Mouse (Mus musculus) CD8-positive naive resting alpha-beta T cell, adult 2 months (primary cell): ENCODE measurements around the gene 3830406C13Rik.

Experiments
- DNase-seq, 2 experiments: peaks; one replicate each; pipeline ENCODE4 v3.0.0; 2022; ENCODE audit warnings: low read depth in 2 of 2, low spot score in 2 of 2

3830406C13Rik gene

GRCm38 (mm10) chr14:12342458-12343131, 58.6 kb downstream of the 3830406C13Rik start:
- DNase-seq: no peak

- DNase-seq: no peak
Measured at GRCm38 (mm10) chr14:12343451-12343941, 59.5 kb downstream of the 3830406C13Rik start.

GRCm38 (mm10) chr14:12344061-12344745, 60.2 kb downstream of the 3830406C13Rik start:
- no peak for DNase-seq

- no peak for DNase-seq
Measured at GRCm38 (mm10) chr14:12344746-12345240, 60.8 kb downstream of the 3830406C13Rik start.

GRCm38 (mm10) chr14:12345241-12345921, 61.4 kb downstream of the 3830406C13Rik start:
- no peak for DNase-seq

GRCm38 (mm10) chr14:12346011-12346864, 62.3 kb downstream of the 3830406C13Rik start:
- DNase-seq: no peak

- no peak for DNase-seq
Measured at GRCm38 (mm10) chr14:12346865-12347600, 63.1 kb downstream of the 3830406C13Rik start.

GRCm38 (mm10) chr14:12348089-12348488, 64.1 kb downstream of the 3830406C13Rik start, which contains the start of gene Fezf2:
TSS of gene Fezf2 (minus strand) at chr14:12348189.
- DNase-seq: no peak

GRCm38 (mm10) chr14:12349334-12350090, 65.5 kb downstream of the 3830406C13Rik start:
- DNase-seq: no peak

GRCm38 (mm10) chr14:12350271-12350916, 66.4 kb downstream of the 3830406C13Rik start:
- no peak for DNase-seq
